Mouse (Mus musculus) left cerebral cortex, postnatal 14 days (tissue): Measurements from ENCODE around the gene Acads. TPM values are rescaled to one million over a fixed set of nuclear protein-coding genes. Genes with fewer than 3 reads are reported as not detected.
"Not testable (repeated sequence)": the region's sequence is repeated elsewhere in the genome, so short reads cannot be mapped to it uniquely, and the experiment has no call there.

ENCODE experiments used
- DNase-seq, 2 experiments: peaks; one replicate each; pipeline ENCODE4 v3.0.0; 2021 to 2022; ENCODE audit warnings: low spot score in 2 of 2, mixed read lengths in 1 of 2
- intact Hi-C: fragments of 180-260 bp; cut with DNase I; formaldehyde crosslinking; loops from one replicate; pipeline ENCODE4 v1.15.1; 2025
- total RNA-seq, 2 experiments: library from RNA; stranded (reverse); gene quantifications; 2 replicates each; pipeline ENCODE4 v1.2.3; 2021

Gene Acads
- total RNA-seq, 2 experiments from 2014 or later: 5.9 to 6.8 TPM

DNA sequence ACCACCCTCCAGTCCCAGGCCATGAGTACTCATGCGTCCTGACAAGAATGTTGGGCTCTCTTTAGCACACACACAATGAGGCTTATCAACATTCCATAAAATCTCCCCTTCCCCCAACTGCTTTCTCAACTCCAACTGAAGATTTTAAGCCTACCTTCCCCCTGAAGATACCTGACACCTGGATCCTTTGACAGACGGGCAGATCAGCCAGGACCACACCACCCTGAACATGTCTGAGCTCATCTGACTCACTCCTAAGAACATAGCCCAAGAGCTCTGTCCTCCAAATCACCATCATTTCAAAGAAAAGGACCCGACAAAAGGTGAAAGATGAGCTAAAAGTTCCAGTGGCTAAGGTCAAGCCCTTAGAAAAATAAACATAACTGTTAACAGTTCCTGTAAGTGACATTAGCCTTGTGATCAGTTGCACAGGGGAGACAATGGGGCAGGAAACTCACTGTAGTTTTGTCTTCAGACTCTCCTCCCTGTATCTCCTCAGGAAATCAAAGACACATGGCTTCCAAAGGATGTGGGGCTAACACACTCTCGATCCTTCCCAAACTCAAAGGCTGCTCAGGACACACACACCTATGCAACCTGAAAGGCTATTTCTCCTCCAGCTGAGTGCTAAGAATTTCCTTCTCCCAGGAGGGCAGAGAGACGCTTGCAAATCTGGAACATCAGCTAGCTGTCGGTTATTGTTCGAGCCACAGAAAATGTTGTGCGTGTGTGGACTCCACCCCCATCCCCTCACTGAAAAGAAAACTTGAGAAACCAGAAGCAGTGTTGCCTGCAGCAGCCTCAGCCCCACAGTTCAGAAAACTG, 33.2 kb upstream of the Acads start:
- intact Hi-C loops: no loop called here
- DNase-seq: no peak

DNA sequence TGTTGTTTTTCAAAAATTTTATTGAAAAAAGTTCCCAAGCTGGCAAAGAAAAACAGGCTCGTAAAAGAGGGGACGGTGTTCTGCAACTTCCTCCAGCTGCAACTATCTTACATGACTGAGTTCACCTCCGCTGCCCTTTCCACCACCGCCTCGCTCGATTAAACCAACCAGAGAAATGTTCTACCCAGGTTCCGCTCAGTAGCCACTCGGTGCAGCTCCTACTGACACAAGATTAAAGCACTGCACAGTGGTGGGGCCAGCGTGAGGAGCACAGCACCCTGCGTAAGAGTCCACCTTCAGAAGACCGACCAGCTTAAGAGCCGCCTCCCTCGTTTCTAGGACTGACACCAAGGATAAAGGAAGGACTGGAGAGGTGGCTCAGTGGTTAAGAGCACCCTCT, 32.3 kb upstream of the Acads start:
- intact Hi-C loops: no loop called here
- DNase-seq: no peak

DNA sequence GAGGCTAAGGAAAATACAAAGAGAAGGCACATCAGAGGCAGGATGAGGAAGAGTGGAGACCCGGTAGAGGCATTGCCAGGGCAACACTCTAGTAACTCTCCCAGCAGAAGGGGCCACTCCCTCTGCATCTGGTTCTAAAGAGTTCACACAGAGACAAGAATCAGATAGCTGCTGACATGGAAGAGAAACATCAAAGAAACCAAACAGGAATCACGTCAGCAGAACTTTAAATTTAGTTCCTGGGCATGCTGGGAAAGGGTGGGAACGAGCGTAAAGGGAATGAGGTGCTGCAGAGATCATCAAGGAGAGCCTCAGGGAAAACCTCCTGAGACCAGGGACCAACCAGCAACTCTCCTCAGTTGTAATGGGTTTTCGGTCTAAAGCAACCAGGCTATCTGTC, 31.8 kb upstream of the Acads start:
- no peak for DNase-seq
- intact Hi-C loops: no loop called here

DNA sequence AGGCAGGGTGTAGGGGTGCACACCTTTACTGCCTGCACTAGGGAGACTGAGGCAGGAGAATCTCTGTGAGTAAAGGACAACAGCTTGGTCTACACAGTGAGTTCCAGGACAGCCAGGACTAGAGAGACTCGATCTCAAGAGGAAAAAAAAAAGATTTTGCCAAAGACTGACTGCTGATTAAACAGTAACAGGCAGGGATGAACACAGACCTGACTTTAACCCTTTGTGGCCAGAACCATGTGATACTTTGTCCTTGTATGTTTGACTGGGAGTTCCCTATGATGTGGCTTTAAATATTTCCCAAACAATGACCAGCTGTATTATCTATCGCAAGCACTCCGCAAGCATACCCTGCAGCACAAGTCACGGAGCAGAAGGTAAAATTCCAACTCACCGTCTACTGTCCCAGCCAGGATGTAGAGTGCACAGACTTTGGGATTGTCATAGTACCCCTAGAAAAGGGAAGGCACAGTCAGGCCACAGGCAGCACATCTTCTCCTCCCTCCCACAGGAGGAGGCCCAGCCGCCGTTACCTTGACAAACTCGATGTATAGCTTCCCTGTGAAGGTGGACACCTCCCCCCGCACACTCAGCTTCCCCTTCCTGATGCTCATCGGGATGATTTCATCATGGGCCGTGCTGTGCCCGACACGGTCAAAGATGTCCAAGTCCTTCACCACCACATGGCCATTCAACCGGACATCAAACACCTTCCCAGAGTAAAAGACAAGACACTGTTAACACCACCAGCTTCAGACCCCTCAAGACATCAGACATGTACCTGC, 30.7 kb upstream of the Acads start:
- intact Hi-C loops: no loop called here
- no peak for DNase-seq

DNA sequence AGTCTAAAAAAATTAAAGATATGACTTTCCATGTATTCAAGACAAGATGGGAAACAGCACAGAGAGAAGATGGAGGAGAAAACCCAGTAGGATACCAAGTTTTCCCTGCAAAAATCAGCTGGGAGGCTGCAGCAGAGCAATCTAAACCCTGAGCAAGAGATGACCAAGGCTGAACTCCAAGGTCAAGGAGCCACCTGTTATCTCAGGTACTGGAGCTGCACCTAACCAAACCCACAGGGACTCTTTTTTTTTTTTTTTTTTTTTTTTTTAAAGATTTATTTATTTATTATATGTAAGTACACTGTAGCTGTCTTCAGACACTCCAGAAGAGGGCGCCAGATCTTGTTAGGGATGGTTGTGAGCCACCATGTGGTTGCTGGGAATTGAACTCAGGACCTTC, 29.7 kb upstream of the Acads start:
- DNase-seq, intact Hi-C loops: not testable (repeated sequence)

DNA sequence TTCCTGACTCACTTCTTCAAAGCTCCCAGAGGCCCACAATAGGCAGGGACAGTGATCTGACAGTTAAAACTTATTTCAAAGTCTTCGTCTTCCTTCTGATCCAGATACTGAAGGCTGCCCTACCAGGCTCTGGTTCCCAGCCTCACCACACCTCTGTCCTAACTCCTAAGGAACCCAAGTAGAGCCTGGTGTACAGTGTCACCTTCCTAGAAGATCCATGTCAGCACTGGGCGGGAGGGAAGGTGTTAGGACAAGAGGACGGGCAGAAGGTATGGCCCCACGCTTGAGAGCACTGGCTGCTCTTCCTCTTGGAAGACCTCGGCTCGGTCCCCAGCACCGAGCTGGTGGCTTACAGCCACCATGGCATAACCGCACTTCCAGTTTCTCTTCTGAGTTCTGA, 29.2 kb upstream of the Acads start:
- intact Hi-C loops: no loop called here
- DNase-seq: no peak

DNA sequence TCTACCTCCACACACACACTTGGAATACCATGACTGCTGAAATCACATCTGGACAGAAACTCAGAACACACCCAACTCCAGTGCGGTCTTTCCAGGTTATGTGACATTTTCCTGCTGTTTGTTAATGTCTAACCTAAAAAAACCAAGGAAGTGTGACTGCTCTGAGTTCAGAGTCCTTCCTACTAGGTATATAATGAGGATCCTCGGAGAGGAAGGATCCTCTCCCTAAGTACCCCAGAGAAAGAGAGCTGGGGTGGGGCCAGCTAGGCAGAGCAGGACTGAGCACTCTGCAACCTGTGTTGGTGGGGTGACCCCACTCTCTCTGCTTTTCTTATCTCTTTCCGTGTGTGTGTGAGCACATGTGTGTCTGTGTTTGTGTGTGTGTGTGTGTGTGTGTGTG, 28.2 kb upstream of the Acads start:
- intact Hi-C loops: no loop called here
- no peak for DNase-seq

DNA sequence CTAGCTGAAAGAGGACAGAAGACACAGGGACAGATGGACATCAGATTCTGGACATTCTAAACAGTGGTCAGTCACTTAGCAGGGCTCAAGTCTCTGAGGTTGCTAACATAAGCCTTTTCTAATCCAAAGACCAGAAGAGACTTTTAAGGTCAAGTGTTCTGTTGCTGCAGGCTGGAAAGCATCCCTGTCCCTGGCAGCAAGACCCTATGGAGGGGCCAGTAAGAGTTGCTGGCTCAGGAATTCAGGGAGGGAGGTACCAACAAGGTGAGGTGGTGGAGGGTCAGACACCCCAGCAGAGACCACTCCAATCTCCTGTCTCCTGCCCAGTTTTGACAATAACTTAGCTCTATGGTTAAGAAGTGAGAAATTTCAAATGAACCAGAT, 27.6 kb upstream of the Acads start:
- intact Hi-C loops: no loop called here

DNA sequence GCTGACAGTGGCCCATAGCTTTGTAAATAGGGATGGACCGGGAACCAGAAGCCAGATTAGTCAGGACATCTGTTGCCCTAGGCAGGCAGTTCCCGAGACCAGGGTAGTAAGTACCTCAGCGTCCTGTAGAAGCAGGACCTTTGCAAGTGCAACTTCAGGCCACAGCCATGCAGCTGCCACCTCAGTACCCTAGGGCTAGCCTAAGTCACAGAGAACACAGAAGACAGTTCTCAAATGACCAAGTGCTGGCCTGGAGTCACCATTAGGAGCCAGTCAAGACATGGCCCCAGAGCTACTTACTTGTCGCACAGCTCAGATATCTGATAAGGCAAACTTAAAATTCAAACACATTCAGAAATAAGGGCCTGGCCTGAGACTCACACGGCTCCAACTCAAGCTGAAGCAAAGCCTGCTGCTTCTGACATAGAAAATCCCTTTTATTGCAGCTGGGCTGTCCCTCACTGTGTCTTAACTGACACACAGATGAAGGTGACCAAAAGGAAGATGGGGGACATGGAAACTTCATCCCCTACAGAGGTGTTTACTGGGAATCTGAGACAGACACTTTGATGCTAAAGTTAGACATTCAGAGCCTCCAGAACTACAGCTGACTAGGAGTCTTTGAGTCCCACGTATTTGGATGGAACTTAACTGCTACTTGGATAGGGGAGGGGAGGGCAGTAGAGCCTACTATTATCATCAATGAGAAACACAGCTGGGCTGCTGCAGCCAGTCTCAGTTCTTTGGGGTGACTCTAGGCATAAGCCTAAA, 27.0 kb upstream of the Acads start:
- intact Hi-C loops: no loop called here
- no peak for DNase-seq

More for the DNA sequence above, 27.6 kb upstream of the Acads start:
- DNase-seq: no peak

DNA sequence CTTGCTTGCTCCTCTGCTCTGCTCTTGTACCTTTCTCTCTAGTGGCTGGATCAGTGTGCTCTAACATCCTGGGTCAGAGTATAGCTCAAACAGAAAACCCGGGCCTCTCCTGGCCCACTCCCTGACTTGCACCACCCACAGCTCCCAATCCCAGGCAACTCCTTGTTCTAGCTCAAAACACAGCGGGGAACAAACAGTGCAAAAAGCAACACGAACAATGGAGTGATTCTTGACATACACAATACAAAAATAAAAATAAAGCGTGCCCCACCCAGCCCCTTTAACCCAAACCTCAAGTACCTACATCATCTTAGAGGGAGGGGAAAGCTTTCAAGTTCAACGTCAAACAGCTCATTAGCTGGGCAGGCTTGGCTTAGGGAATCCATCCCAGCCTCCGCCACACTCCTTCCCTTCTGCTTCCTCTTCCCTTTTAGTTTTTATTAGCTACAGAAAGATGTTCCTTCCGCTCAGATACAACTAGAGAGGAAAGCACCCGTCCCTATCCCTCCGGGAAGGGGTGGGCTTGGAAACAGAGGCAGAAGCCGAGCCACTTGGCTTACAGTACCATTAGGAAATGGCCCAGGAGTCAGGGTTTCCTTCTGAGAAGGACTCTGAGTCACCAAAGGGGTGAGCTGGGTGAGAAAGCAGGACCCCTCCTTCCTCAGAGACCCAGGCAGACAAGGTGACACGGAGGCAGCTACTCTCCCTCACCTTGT, 26.3 kb upstream of the Acads start:
- DNase-seq: no peak
- intact Hi-C loops: no loop called here

DNA sequence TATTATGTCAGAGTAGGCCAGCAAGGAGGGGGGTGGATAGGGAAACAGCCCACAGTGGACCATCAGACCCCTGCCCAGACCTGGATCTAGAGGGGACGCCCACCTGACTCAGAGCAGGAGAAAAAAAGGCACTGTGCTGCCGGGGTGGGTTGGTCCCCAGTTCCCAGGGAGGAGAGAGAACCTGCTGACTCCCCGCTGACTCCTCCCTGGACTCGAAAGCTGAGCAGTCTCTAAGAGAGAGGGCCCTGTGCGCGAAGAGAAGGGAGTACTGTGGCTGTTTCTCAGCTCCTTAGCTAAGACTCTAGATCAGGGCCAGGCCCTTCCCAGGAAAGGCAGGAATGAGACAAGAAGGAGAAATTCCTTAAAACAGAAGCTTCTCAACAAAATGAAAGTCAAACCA, 25.3 kb upstream of the Acads start:
- no peak for DNase-seq

DNA sequence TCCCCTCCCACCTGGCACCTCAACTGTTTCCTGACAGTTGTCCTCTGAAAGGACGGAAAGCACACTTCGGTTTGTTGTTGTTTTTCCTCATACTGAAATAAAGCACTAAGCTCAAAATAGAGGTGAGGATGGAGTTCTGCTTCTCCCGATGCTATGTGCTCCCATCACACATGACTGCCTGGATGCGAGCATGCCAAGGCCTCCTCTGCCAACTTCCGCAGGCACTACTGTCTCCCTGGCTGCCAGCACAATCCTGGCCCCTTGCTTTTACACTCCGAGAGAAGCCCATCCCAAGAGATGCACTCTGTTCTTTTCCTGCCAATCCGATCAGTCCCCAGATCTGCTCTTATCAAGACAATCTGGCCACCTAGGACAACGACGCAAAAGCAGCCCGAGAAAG, 24.4 kb upstream of the Acads start:
- peak; percentile 46 to 64 for DNase-seq
- intact Hi-C loops: no loop called here

More for the DNA sequence above, 25.3 kb upstream of the Acads start:
- intact Hi-C loops: no loop called here

DNA sequence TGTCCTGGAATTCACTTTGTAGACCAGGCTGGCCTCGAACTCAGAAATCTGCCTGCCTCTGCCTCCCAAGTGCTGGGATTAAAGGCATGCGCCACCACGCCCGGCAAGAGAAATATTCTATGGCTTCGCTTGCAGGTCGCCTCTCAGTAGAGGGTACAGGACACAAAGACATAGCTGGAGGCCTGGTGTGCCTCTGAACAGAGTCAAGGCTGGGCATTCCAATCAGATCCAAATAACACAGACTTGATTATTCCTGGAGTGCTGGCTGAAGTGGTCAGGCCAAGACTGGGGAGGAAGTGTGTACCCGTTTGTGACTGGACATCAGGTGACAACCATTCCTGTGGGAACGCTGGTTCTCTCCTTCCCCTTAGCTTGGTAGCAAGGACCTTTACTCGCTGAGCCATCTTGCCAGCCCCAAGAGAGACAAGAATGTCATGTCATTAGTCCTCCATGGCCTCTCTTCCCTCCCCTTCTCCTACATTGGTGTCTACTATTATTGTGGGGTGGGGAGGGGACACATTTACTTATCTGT, 23.1 kb upstream of the Acads start:
- intact Hi-C loops: no loop called here
- no peak for DNase-seq

DNA sequence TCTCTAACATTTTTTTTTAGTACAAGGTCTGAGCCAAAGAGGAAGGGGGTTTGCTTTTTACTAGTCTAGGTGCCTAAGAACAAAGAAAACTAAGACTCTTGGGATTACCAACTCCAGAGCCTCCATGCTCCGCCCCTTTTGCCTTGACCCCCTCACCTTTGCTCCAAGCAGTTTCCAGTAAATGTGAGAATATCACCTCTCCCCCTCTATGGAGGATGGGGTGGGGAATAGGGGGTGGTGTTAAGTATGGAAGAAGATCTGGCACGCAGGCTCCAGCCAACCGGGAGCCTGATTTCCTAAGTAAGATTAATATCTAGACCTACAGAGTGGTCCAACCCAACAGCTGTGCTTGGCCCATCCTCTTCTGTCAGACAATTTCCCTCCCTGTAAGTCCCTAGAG, 21.6 kb upstream of the Acads start:
- intact Hi-C loops: no loop called here

DNA sequence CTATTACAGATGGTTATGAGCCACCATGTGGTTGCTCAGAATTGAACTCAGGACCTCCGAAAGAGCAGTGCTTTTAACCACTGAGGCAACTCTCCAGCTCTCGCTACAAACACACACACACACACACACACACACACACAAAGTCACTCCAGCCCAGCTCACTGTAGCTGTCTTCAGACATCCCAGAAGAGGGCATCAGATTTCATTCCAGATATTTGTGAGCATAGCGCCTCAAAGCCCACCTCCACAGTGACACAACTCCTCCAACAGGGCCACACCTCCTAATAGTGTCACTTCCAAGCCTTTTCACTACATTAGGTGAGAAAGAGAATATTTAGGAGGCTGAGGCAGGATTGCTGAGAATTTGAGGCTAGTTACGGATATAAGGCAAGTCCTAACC, 20.0 kb upstream of the Acads start:
- no peak for DNase-seq
- intact Hi-C loops: no loop called here

More for the DNA sequence above, 21.6 kb upstream of the Acads start:
- no peak for DNase-seq

DNA sequence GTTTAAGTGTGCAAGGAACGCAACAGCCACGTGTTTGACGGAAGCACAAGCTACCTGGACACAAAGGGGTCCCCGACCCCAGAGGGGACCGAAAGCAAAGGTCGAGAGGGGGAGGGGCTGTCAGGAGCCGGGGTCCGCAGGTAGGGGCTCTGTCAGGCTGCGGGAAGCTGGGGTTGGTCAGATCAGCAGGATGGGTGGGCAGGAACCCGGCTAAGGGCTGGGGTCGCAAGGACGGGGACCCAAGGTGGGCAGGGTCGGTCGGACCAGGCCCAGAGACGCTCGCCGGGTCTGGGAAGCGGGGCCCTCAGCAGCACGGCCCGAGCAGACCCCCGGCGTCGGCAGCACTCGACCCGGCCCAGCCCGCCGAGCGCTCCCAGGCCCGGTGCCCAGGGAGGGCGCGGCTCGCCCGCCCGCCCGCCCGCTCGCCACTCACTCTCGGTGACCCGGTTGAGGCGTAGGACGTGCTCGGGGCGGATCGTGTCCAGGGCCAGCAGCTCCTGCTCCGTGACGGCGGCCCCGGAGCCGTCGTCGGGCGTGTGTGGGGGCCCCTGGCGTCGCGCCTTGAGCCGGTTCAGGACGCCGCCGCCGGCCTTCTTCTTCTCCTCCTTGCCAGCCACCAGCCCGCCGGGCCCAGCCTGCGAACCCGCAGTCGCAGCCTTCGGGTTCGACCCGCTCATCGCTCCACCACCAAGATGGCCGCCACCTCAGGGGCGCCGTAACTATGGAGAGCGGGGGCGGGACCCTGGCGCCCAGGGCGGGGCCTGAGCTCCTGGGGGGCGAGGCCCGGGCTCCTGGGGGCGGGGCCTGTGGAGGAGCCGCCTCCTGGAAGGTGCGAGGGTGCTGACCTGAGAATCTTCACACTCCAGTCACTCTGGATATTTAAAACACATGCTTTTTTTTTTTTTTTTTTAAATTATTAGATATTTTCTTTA, 15.4 kb upstream of the Acads start, which contains the start of gene Unc119b:
Gene Unc119b (minus strand): TSS at position 742 of the 932 bp plus-strand sequence.
- peak; percentile 77 to 86 for DNase-seq
- intact Hi-C loops: no loop called here

DNA sequence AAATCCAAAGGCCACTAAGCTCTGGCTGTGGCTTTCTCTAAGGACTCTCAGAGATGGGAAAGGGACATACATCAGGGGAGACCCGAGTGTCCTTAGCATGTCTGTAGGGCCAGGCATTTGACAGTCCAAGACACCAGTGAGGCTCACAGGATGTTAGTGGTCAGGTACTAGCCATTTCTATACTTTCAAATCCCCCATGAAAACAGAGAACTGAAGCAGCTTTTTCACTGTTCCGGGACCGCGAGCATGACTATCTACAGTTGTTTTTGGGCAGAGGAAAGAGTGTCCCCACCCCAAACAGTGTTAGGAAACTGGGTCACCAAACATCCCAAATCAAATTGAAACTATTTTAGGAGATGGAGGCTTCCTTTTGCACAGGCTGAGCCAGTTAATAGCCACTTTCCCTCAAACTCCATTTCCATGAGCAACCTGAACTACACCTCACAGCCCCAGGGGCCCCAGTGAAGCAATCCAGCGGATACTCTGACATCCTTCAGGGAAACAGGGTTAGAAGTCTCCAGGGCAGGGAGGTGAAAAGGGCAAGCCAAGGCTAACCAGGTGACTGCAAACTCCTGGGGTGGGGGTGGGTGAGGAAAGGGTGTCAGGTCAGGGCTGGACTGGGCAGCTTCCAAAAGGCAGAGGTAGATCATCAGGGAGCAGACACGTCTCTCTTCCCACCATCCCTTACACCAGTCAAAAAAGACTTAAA, 14.4 kb upstream of the Acads start:
- intact Hi-C loops: no loop called here
- no peak for DNase-seq

DNA sequence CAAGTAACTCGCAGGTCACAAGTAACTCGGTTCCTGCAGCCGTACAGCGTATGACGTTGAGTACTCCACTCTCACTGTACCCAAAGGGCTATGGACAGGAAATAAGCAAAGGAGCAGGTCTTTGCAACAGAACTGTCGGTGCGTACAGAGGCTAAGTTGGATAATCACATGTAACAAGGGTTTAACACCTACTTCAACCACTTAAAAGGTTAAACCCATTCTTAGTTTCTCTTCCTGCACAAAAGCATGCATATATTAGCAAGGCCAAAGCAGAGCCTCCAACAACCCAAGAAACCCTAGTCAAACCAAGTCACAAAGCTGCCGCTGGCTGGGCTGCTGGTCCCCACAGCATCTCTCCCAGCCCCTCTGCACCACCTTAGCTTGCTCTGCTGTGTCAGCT, 13.3 kb upstream of the Acads start:
- DNase-seq: no peak
- intact Hi-C loops: no loop called here
